Mouse (Mus musculus): ENCODE measurements around the gene Cds1. TPM values are rescaled to one million over a fixed set of nuclear protein-coding genes. Genes with fewer than 3 reads are reported as not detected.

Gene Cds1
- polyA plus RNA-seq, 1 experiment from 2014 or later, result 0.97 TPM

- DNase-seq (ENCODE audit: low spot score) (no peak), ATAC-seq (ENCODE audit: insufficient number of reproducible peaks, low FRiP score, low TSS enrichment, low read depth) (no peak)
- Histone ChIP-seq H3K9me3 (ENCODE audit: control insufficient read depth, low read length) (no peaks in the 10 kb centered on the region), H3K27me3 (ENCODE audit: control insufficient read depth, insufficient read depth, low read length) (no peaks in the 10 kb centered on the region), H3K27ac (replicated peaks; ENCODE audit: low read depth, low read length) (no peak overlapping the region), H3K4me2 (ENCODE audit: low read depth, severe bottlenecking) (no peak overlapping the region), H3K36me3 (ENCODE audit: control insufficient read depth, insufficient read depth, low read length) (no peaks in the 10 kb centered on the region), H3K4me3 (ENCODE audit: low read depth, low read length) (no peak overlapping the region), H3K4me1 (ENCODE audit: control insufficient read depth, insufficient read depth, low read length) (no peaks in the 10 kb centered on the region), H3K9ac (ENCODE audit: low read length) (no peak overlapping the region)
- 89% methylated on average over 4 of the region's 4 CpGs for WGBS
Observed at GRCm38 (mm10) chr5:101741224-101741591, 23.7 kb upstream of the Cds1 start.

- ATAC-seq (ENCODE audit: insufficient number of reproducible peaks, low FRiP score, low TSS enrichment, low read depth), result no peak
- H3K9me3 ChIP-seq (ENCODE audit: control insufficient read depth, low read length), result no peaks in the 10 kb centered on the region
- WGBS, result 89% methylated on average over 2 of the region's 2 CpGs
- H3K36me3 ChIP-seq (ENCODE audit: control insufficient read depth, insufficient read depth, low read length), result no peaks in the 10 kb centered on the region
- no peak overlapping the region for H3K4me3 ChIP-seq (ENCODE audit: low read depth, low read length)
- H3K4me2 ChIP-seq (ENCODE audit: low read depth, severe bottlenecking), result no peak overlapping the region
- no peak overlapping the region for H3K27ac ChIP-seq (replicated peaks; ENCODE audit: low read depth, low read length)
- no peaks in the 10 kb centered on the region for H3K4me1 ChIP-seq (ENCODE audit: control insufficient read depth, insufficient read depth, low read length)
- DNase-seq (ENCODE audit: low spot score), result no peak
- H3K9ac ChIP-seq (ENCODE audit: low read length), result no peak overlapping the region
- no peaks in the 10 kb centered on the region for H3K27me3 ChIP-seq (ENCODE audit: control insufficient read depth, insufficient read depth, low read length)
Observed at GRCm38 (mm10) chr5:101742014-101742413, 22.9 kb upstream of the Cds1 start.

- DNase-seq (ENCODE audit: low spot score) (no peak), ATAC-seq (ENCODE audit: insufficient number of reproducible peaks, low FRiP score, low TSS enrichment, low read depth) (no peak)
- Histone ChIP-seq H3K4me2 (ENCODE audit: low read depth, severe bottlenecking) (no peak overlapping the region), H3K4me1 (ENCODE audit: control insufficient read depth, insufficient read depth, low read length) (no peaks in the 10 kb centered on the region), H3K9ac (ENCODE audit: low read length) (no peak overlapping the region), H3K4me3 (ENCODE audit: low read depth, low read length) (no peak overlapping the region), H3K27me3 (ENCODE audit: control insufficient read depth, insufficient read depth, low read length) (no peaks in the 10 kb centered on the region), H3K9me3 (ENCODE audit: control insufficient read depth, low read length) (no peaks in the 10 kb centered on the region), H3K36me3 (ENCODE audit: control insufficient read depth, insufficient read depth, low read length) (no peaks in the 10 kb centered on the region), H3K27ac (replicated peaks; ENCODE audit: low read depth, low read length) (no peak overlapping the region)
- WGBS, result 89% methylated on average over 8 of the region's 8 CpGs
Observed at GRCm38 (mm10) chr5:101742425-101742824, 22.5 kb upstream of the Cds1 start.

GRCm38 (mm10) chr5:101744886-101745285, 20.0 kb upstream of the Cds1 start:
- Histone ChIP-seq H3K4me1 (ENCODE audit: control insufficient read depth, insufficient read depth, low read length) (no peaks in the 10 kb centered on the region), H3K27me3 (ENCODE audit: control insufficient read depth, insufficient read depth, low read length) (no peaks in the 10 kb centered on the region), H3K4me2 (ENCODE audit: low read depth, severe bottlenecking) (no peak overlapping the region), H3K4me3 (ENCODE audit: low read depth, low read length) (no peak overlapping the region), H3K9ac (ENCODE audit: low read length) (no peak overlapping the region), H3K27ac (replicated peaks; ENCODE audit: low read depth, low read length) (no peak overlapping the region), H3K9me3 (ENCODE audit: control insufficient read depth, low read length) (no peaks in the 10 kb centered on the region), H3K36me3 (ENCODE audit: control insufficient read depth, insufficient read depth, low read length) (no peaks in the 10 kb centered on the region)
- DNase-seq (ENCODE audit: low spot score) (no peak), ATAC-seq (ENCODE audit: insufficient number of reproducible peaks, low FRiP score, low TSS enrichment, low read depth) (no peak)
- WGBS, result 79% methylated on average over 6 of the region's 6 CpGs

- H3K27me3 ChIP-seq (ENCODE audit: control insufficient read depth, insufficient read depth, low read length), result no peaks in the 10 kb centered on the region
- H3K9ac ChIP-seq (ENCODE audit: low read length), result no peak overlapping the region
- 75% methylated on average over 1 of the region's 1 CpGs for WGBS
- no peaks in the 10 kb centered on the region for H3K36me3 ChIP-seq (ENCODE audit: control insufficient read depth, insufficient read depth, low read length)
- no peak for DNase-seq (ENCODE audit: low spot score)
- H3K4me2 ChIP-seq (ENCODE audit: low read depth, severe bottlenecking), result no peak overlapping the region
- ATAC-seq (ENCODE audit: insufficient number of reproducible peaks, low FRiP score, low TSS enrichment, low read depth), result no peak
- no peaks in the 10 kb centered on the region for H3K4me1 ChIP-seq (ENCODE audit: control insufficient read depth, insufficient read depth, low read length)
- no peaks in the 10 kb centered on the region for H3K9me3 ChIP-seq (ENCODE audit: control insufficient read depth, low read length)
- no peak overlapping the region for H3K4me3 ChIP-seq (ENCODE audit: low read depth, low read length)
- H3K27ac ChIP-seq (replicated peaks; ENCODE audit: low read depth, low read length), result no peak overlapping the region
Observed at GRCm38 (mm10) chr5:101753680-101754079, 11.2 kb upstream of the Cds1 start.

- ATAC-seq (ENCODE audit: insufficient number of reproducible peaks, low FRiP score, low TSS enrichment, low read depth) (no peak), DNase-seq (ENCODE audit: low spot score) (no peak)
- Histone ChIP-seq H3K4me1 (ENCODE audit: control insufficient read depth, insufficient read depth, low read length) (no peaks in the 10 kb centered on the region), H3K9ac (ENCODE audit: low read length) (no peak overlapping the region), H3K27me3 (ENCODE audit: control insufficient read depth, insufficient read depth, low read length) (peaks cover 2% of the 10 kb centered on the region; the same call in 1 of the 2 replicates), H3K27ac (replicated peaks; ENCODE audit: low read depth, low read length) (no peak overlapping the region), H3K4me3 (ENCODE audit: low read depth, low read length) (no peak overlapping the region), H3K4me2 (ENCODE audit: low read depth, severe bottlenecking) (no peak overlapping the region), H3K9me3 (ENCODE audit: control insufficient read depth, low read length) (no peaks in the 10 kb centered on the region), H3K36me3 (ENCODE audit: control insufficient read depth, insufficient read depth, low read length) (no peaks in the 10 kb centered on the region)
Observed at GRCm38 (mm10) chr5:101757669-101758068, 7.3 kb upstream of the Cds1 start.

GRCm38 (mm10) chr5:101761685-101762084, 3.2 kb upstream of the Cds1 start:
- Histone ChIP-seq H3K9me3 (ENCODE audit: control insufficient read depth, low read length) (no peaks in the 10 kb centered on the region), H3K4me3 (ENCODE audit: low read depth, low read length) (no peak overlapping the region), H3K9ac (ENCODE audit: low read length) (no peak overlapping the region), H3K4me1 (ENCODE audit: control insufficient read depth, insufficient read depth, low read length) (peaks cover 5% of the 10 kb centered on the region; the same call in 1 of the 2 replicates), H3K27me3 (ENCODE audit: control insufficient read depth, insufficient read depth, low read length) (peaks cover 32% of the 10 kb centered on the region), H3K4me2 (ENCODE audit: low read depth, severe bottlenecking) (no peak overlapping the region), H3K27ac (replicated peaks; ENCODE audit: low read depth, low read length) (no peak overlapping the region), H3K36me3 (ENCODE audit: control insufficient read depth, insufficient read depth, low read length) (no peaks in the 10 kb centered on the region)
- DNase-seq (ENCODE audit: low spot score) (peak; percentile 9), ATAC-seq (ENCODE audit: insufficient number of reproducible peaks, low FRiP score, low TSS enrichment, low read depth) (no peak)
- WGBS, result 74% methylated on average over 4 of the region's 4 CpGs

- peaks cover 5% of the 10 kb centered on the region; the same call in 1 of the 2 replicates for H3K4me1 ChIP-seq (ENCODE audit: control insufficient read depth, insufficient read depth, low read length)
- H3K9ac ChIP-seq (ENCODE audit: low read length), result no peak overlapping the region
- ATAC-seq (ENCODE audit: insufficient number of reproducible peaks, low FRiP score, low TSS enrichment, low read depth) (no peak), DNase-seq (ENCODE audit: low spot score) (peak; percentile 19)
- no peaks in the 10 kb centered on the region for H3K9me3 ChIP-seq (ENCODE audit: control insufficient read depth, low read length)
- peaks cover 49% of the 10 kb centered on the region for H3K27me3 ChIP-seq (ENCODE audit: control insufficient read depth, insufficient read depth, low read length)
- H3K4me2 ChIP-seq (ENCODE audit: low read depth, severe bottlenecking), result no peak overlapping the region
- H3K36me3 ChIP-seq (ENCODE audit: control insufficient read depth, insufficient read depth, low read length), result no peaks in the 10 kb centered on the region
- no peak overlapping the region for H3K4me3 ChIP-seq (ENCODE audit: low read depth, low read length)
- no peak overlapping the region for H3K27ac ChIP-seq (replicated peaks; ENCODE audit: low read depth, low read length)
- 28% methylated on average over 2 of the region's 2 CpGs for WGBS
Observed at GRCm38 (mm10) chr5:101763571-101763970, 1.4 kb upstream of the Cds1 start.

GRCm38 (mm10) chr5:101765390-101765901, 516 bp downstream of the Cds1 start:
- Histone ChIP-seq H3K9me3 (ENCODE audit: control insufficient read depth, low read length) (no peaks in the 10 kb centered on the region), H3K4me2 (ENCODE audit: low read depth, severe bottlenecking) (peak overlapping the region; percentile 99), H3K27me3 (ENCODE audit: control insufficient read depth, insufficient read depth, low read length) (peaks cover 49% of the 10 kb centered on the region), H3K4me3 (ENCODE audit: low read depth, low read length) (peak overlapping the region; percentile 55), H3K27ac (replicated peaks; ENCODE audit: low read depth, low read length) (no peak overlapping the region), H3K4me1 (ENCODE audit: control insufficient read depth, insufficient read depth, low read length) (peaks cover 5% of the 10 kb centered on the region; the same call in 1 of the 2 replicates), H3K9ac (ENCODE audit: low read length) (peak overlapping the region; percentile 62), H3K36me3 (ENCODE audit: control insufficient read depth, insufficient read depth, low read length) (no peaks in the 10 kb centered on the region)
- ATAC-seq (ENCODE audit: insufficient number of reproducible peaks, low FRiP score, low TSS enrichment, low read depth), result peak; percentile 65; the same call in 1 of the 2 replicates
- DNase-seq (ENCODE audit: low spot score), result peak; percentile 54
- 1% methylated on average over 23 of the region's 45 CpGs for WGBS

Measured in limb, embryonic 11.5 days (tissue).